Mouse (Mus musculus) embryonic fibroblast, embryonic 13.5 days (primary cell): ENCODE results near the gene Cd302. TPM values are rescaled to one million over a fixed set of nuclear protein-coding genes. Genes with fewer than 3 reads are reported as not detected.

Source experiments
- H3K27ac ChIP-seq: 2 replicates; pipeline ENCODE4 v1.5.1; 2012; ENCODE audit warnings: low read length, control low read depth, inconsistent platforms; ENCODE audit not compliant: insufficient read depth
- H3K4me1 ChIP-seq: 2 replicates; pipeline ENCODE4 v1.6.1; 2011; ENCODE audit warnings: low read length; ENCODE audit not compliant: control insufficient read depth, insufficient read depth
- H3K4me3 ChIP-seq: 2 replicates; pipeline ENCODE4 v1.5.1; 2011; ENCODE audit warnings: mild to moderate bottlenecking, control low read depth, low read length; ENCODE audit not compliant: insufficient read depth
- CTCF ChIP-seq: IDR thresholded peaks from 2 replicates; pipeline ENCODE4 v1.5.1; 2011; ENCODE audit warnings: mild to moderate bottlenecking, control low read depth, low read length, moderate library complexity, borderline replicate concordance; ENCODE audit not compliant: insufficient read depth
- POLR2A ChIP-seq: IDR thresholded peaks from 2 replicates; pipeline ENCODE4 v1.6.1; 2011; ENCODE audit warnings: low read depth, mild to moderate bottlenecking, control low read depth, low read length, moderate library complexity
- polyA plus RNA-seq: library from polyadenylated mRNA; stranded (reverse); fragments of >200 nt; gene quantifications from 2 replicates; pipeline ENCODE4 v1.2.4, GENCODE M21; 2011; ENCODE audit warnings: low read depth; ENCODE audit not compliant: missing spikeins, insufficient read length

Cd302 gene
- polyA plus RNA-seq, 1 experiment = 40.8 TPM

- no peak overlapping the region for H3K27ac ChIP-seq
- TF ChIP-seq CTCF (no peak), POLR2A (no peak)
Measured at GRCm38 (mm10) chr2:60221954-60222353, 62.3 kb downstream of the Cd302 start.

GRCm38 (mm10) chr2:60221236-60221635 lies 63.1 kb downstream of the Cd302 start:
- H3K4me3 ChIP-seq = no peak overlapping the region
- peaks cover 5% of the 10 kb centered on the region; the same call in 1 of the 2 replicates for H3K4me1 ChIP-seq
- no peak overlapping the region for H3K27ac ChIP-seq
- TF ChIP-seq POLR2A (no peak), CTCF (no peak)

More at GRCm38 (mm10) chr2:60221954-60222353, 62.3 kb downstream of the Cd302 start:
- H3K4me1 ChIP-seq = peaks cover 5% of the 10 kb centered on the region; the same call in 1 of the 2 replicates
- H3K4me3 ChIP-seq = no peak overlapping the region

- TF ChIP-seq CTCF (no peak), POLR2A (no peak)
- H3K27ac ChIP-seq = no peak overlapping the region
- no peak overlapping the region for H3K4me3 ChIP-seq
- H3K4me1 ChIP-seq = peaks cover 2% of the 10 kb centered on the region; the same call in 1 of the 2 replicates
Measured at GRCm38 (mm10) chr2:60217620-60218019, 66.7 kb downstream of the Cd302 start.

- peaks cover 2% of the 10 kb centered on the region; the same call in 1 of the 2 replicates for H3K4me1 ChIP-seq
- H3K4me3 ChIP-seq = no peak overlapping the region
- H3K27ac ChIP-seq = no peak overlapping the region
- TF ChIP-seq CTCF = no peak
- no peak for TF ChIP-seq POLR2A
Measured at GRCm38 (mm10) chr2:60216547-60217153, 67.6 kb downstream of the Cd302 start.

GRCm38 (mm10) chr2:60214683-60215082 lies 69.6 kb downstream of the Cd302 start:
- TF ChIP-seq CTCF (no peak), POLR2A (no peak)
- Histone ChIP-seq H3K4me3 (no peak overlapping the region), H3K4me1 (no peaks in the 10 kb centered on the region)

GRCm38 (mm10) chr2:60212488-60212887 lies 71.8 kb downstream of the Cd302 start:
- H3K27ac ChIP-seq = no peak overlapping the region
- no peak for TF ChIP-seq CTCF
- TF ChIP-seq POLR2A = no peak
- H3K4me3 ChIP-seq = no peak overlapping the region
- no peaks in the 10 kb centered on the region for H3K4me1 ChIP-seq

More at GRCm38 (mm10) chr2:60214683-60215082, 69.6 kb downstream of the Cd302 start:
- no peak overlapping the region for H3K27ac ChIP-seq

GRCm38 (mm10) chr2:60210821-60211220 lies 73.5 kb downstream of the Cd302 start:
- no peak for TF ChIP-seq CTCF
- TF ChIP-seq POLR2A = no peak
- H3K4me1 ChIP-seq = no peaks in the 10 kb centered on the region
- 0 out of 2 replicates have a peak overlapping the region, but pooled peaks have one; percentile 3 for H3K27ac ChIP-seq

GRCm38 (mm10) chr2:60209703-60210651 lies 74.3 kb downstream of the Cd302 start, which contains the start of the genes Baz2b and March7:
Gene Baz2b (minus strand): TSS chr2:60209839.
Gene March7 (plus strand): TSS chr2:60209887.
- Histone ChIP-seq H3K4me3 (peak within 1 kb of the TSS; percentile 99), H3K27ac (peak within 1 kb of the TSS; percentile 63), H3K4me1 (no peaks in the 10 kb centered on the region)
- TF ChIP-seq CTCF (no peak), POLR2A (peak; percentile 78)

More at GRCm38 (mm10) chr2:60210821-60211220, 73.5 kb downstream of the Cd302 start:
- peak overlapping the region; percentile 99 for H3K4me3 ChIP-seq

GRCm38 (mm10) chr2:60209122-60209611 lies 75.1 kb downstream of the Cd302 start:
- peak overlapping the region; percentile 34 for H3K27ac ChIP-seq
- TF ChIP-seq CTCF = no peak
- no peak for TF ChIP-seq POLR2A
- H3K4me1 ChIP-seq = no peaks in the 10 kb centered on the region
- peak overlapping the region; percentile 79 for H3K4me3 ChIP-seq

GRCm38 (mm10) chr2:60205795-60206194 lies 78.5 kb downstream of the Cd302 start:
- H3K4me3 ChIP-seq = no peak overlapping the region
- TF ChIP-seq CTCF = no peak
- no peak for TF ChIP-seq POLR2A
- H3K27ac ChIP-seq = no peak overlapping the region
- H3K4me1 ChIP-seq = no peaks in the 10 kb centered on the region
